Mouse (Mus musculus) hindlimb bud, embryonic 11.5 days (tissue): ENCODE results near the gene Msto1.
"Not testable (repeated sequence)": the region's sequence is repeated elsewhere in the genome, so short reads cannot be mapped to it uniquely, and the experiment has no call there.

Experiments
- DNase-seq: peaks from one replicate; pipeline ENCODE4 v3.0.0-alpha.2; 2012; ENCODE audit warnings: low read depth, low spot score; ENCODE audit errors: extremely low spot score

Msto1 gene

GRCm38 (mm10) chr3:88905741-88906140, 8.1 kb downstream of the Msto1 start:
- DNase-seq = no peak

GRCm38 (mm10) chr3:88905209-88905608, 8.6 kb downstream of the Msto1 start:
- DNase-seq = no peak

GRCm38 (mm10) chr3:88904803-88905202, 9.0 kb downstream of the Msto1 start:
- DNase-seq = no peak

GRCm38 (mm10) chr3:88893011-88893410, 20.8 kb downstream of the Msto1 start:
- not testable (repeated sequence) for DNase-seq

GRCm38 (mm10) chr3:88882536-88882935, 31.3 kb downstream of the Msto1 start:
- DNase-seq = not testable (repeated sequence)

- DNase-seq = not testable (repeated sequence)
Observed at GRCm38 (mm10) chr3:88868449-88868848, 45.4 kb downstream of the Msto1 start.

GRCm38 (mm10) chr3:88867177-88867576, 46.6 kb downstream of the Msto1 start:
- DNase-seq = not testable (repeated sequence)

GRCm38 (mm10) chr3:88866735-88867134, 47.1 kb downstream of the Msto1 start:
- DNase-seq = not testable (repeated sequence)

GRCm38 (mm10) chr3:88862129-88862528, 51.7 kb downstream of the Msto1 start:
- no peak for DNase-seq

- no peak for DNase-seq
Observed at GRCm38 (mm10) chr3:88855837-88856236, 58.0 kb downstream of the Msto1 start.
